Mouse (Mus musculus) cerebellum, postnatal 14 days (tissue): Measurements from ENCODE around the gene Bean1.
"Not testable (repeated sequence)": the region's sequence is repeated elsewhere in the genome, so short reads cannot be mapped to it uniquely, and the experiment has no call there.

Source experiments
- DNase-seq, 2 experiments: peaks; one replicate each; pipeline ENCODE4 v3.0.0; 2021; ENCODE audit warnings: mixed read lengths in 2 of 2

Bean1 gene

GRCm38 (mm10) chr8:104247054-104247907, 77.0 kb downstream of the Bean1 start:
- DNase-seq = no peak

DNA sequence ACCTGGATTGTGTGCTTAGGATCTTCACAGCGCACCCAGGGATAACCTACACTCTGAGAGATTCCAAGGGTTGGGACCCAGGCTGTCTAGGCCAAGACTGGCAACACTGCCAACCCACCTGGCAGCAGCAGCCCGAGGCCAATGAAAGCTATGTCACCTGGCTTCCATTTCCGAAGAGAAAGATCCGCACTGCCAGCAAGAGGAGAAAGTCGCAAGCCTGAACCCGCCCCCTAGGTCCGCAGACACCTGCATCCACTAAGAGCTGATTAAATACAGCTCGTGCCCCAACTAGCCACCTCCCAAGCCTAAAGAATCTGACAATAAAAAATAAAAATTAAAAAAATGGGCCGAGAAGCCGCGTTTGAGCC, 77.7 kb downstream of the Bean1 start:
- DNase-seq = peak; percentile 52 to 54

DNA sequence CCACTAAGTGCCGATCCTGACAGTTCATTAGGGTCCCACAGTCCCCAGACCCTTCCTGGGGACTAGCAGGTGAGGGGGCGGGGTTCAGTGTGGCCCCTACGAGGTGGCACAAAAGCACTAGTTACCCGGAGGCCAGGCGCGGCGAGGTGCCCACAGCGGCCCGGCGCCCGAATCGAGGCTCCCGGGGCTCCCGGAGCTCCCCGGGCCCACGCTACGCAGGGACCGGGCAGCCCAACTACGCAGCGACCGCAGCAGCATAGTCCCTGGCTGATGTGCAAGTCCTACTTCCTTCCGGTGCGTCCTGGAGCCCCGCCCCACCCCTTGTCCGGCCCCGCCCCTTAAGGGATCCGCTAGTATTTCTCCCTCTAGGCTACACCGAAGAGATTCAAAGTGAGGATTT, 78.0 kb downstream of the Bean1 start, which contains the start of gene Tk2:
Gene Tk2 (minus strand): TSS at position 283 of the 400 bp plus-strand sequence.
- peak; percentile 79 to 84 for DNase-seq

- no peak for DNase-seq
Measured at GRCm38 (mm10) chr8:104249442-104249996, 79.3 kb downstream of the Bean1 start.

GRCm38 (mm10) chr8:104250439-104251367, 80.5 kb downstream of the Bean1 start, which contains the start of gene Cklf:
TSS of gene Cklf (plus strand) at chr8:104250861.
- peak; percentile 84 to 88 for DNase-seq

DNA sequence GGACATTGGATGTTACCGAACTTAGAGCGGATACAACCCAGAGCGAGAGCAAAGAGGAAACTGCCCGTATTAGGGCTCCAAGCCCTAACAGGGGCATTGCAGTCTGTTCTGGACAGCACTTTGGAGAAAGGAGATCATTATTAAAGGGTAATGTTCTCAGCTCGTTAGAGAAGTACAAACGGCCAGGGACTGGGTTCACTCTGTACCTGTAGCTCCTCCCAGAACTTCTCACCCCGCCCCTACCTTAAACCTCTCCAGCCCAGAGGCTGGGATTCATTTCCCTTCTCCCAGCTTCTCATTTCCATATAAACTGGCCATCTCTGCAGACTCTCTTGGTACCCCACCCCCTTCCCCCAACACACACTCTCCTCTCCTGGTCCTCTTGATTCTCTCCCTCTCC, 81.2 kb downstream of the Bean1 start:
- no peak for DNase-seq

DNA sequence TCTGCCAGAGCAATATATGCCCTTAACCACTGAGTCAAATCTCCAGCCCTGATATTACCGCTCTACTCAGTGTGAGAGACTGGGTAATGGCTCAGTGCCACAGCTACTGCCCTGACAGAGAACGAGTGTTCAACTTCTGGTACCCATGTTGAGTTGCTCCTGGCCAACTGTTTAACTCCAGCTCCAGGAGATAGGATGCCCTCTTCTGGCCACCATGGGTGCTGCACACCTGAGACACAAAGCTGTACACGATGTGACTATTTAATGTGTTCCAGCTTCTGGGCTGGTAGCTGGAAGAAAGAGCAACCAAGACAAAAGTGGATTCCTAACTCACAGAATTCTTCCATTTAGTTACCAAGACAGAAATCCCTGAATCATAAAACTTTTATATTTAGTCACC, 82.8 kb downstream of the Bean1 start:
- DNase-seq = peak in 1 of 2 experiments; percentile 26

- DNase-seq = not testable (repeated sequence)
Measured at GRCm38 (mm10) chr8:104261802-104262201, 91.6 kb downstream of the Bean1 start.

- peak; percentile 59 for DNase-seq
Measured at GRCm38 (mm10) chr8:104264271-104264935, 94.2 kb downstream of the Bean1 start.

- no peak for DNase-seq
Measured at GRCm38 (mm10) chr8:104268368-104268767, 98.1 kb downstream of the Bean1 start.
